Mouse (Mus musculus) lung, adult 2 months (tissue): ENCODE results near the gene Ltb.
A peak's percentile ranks its signal among the peaks of the same experiment; 100 is the strongest.

ENCODE experiments used
- CTCF ChIP-seq: fragments of 200-500 bp; IDR thresholded peaks from 2 replicates; pipeline ENCODE4 v1.5.1; 2011; ENCODE audit warnings: mild to moderate bottlenecking, low read length, control low read depth; ENCODE audit not compliant: insufficient read depth
- POLR2A ChIP-seq: fragments of 200-500 bp; IDR thresholded peaks from 2 replicates; pipeline ENCODE4 v1.6.1; 2011; ENCODE audit warnings: low read depth, mild to moderate bottlenecking, control low read depth, low read length, borderline replicate concordance; ENCODE audit errors: extremely low read depth

DNA sequence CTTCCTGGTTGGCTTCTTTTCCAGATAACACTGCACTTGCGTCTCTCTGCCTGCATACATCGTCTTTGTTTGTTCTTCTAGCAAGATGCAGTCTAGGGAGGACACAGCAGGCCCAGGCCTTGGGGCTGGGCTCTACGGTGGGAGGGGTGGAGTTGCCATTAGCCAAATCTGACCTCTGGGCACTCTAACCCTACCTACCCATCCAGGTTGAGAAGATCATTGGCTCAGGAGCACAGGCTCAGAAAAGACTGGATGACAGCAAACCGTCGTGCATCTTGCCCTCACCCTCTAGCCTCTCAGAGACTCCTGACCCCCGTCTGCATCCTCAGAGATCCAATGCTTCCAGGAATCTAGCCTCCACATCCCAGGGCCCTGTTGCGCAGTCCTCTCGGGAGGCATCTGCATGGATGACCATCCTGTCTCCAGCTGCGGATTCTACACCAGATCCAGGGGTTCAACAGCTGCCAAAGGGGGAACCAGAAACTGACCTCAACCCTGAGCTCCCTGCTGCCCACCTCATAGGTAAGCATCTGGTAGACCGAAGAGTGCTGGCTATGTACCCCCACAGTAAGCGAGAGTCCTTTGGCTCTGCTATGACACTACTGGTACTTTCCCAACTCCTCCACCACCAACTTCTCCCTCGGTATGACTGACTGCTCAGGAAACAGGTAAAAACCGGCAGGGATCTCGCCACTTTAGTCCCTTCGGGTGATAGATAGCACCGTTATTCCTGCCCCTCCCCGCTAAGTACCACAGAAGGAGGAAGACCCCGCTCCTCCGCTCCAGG is 798 bp downstream of the Ltb start:
- TF ChIP-seq CTCF, result 0 out of 2 replicates have a peak, but pooled peaks have one; percentile 6
- TF ChIP-seq POLR2A, result no peak
